Mouse (Mus musculus) mouse embryonic stem cell (cell line): ENCODE data around the gene Gm5941.
"Not testable (repeated sequence)": the region's sequence is repeated elsewhere in the genome, so short reads cannot be mapped to it uniquely, and the experiment has no call there.

Source experiments
- in situ Hi-C, 2 experiments: fragments of 300-500 bp; cut with MboI; formaldehyde crosslinking; loops; 1 replicate in 1 of 2; 3 replicates in 1 of 2; pipeline ENCODE4 v1.14.3; 2019 to 2020; ENCODE audit warnings: low sequenced_read_pairs in 2 of 2, low pct_unique_long_range_greater_than_20kb in 1 of 2, mixed read lengths in 1 of 2; ENCODE audit not compliant: unreplicated experiment in 1 of 2

The Gm5941 gene

DNA sequence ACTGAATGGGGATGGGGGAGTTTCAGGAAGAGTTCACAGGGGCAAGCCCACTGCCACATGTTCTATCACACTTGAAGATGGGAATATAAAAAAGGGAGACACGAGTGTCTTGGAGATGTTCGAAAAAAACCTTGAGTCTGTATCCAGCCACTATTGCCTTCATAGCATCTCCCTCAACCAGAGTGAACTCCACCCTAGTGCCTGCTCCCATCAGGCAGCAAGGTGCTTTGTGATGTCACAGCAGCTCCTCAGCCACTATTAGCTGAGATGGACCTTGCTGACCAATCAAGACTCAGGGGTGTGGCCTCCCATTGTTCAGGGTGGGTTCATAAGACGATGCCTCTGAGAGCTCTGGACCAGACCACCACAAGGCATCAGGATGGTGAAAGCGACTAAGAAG lies at the start of gene Gm5941:
TSS of gene Gm5941 (plus strand) at position 301 of the 400 bp plus-strand sequence.
- in situ Hi-C loops: not testable (repeated sequence)

DNA sequence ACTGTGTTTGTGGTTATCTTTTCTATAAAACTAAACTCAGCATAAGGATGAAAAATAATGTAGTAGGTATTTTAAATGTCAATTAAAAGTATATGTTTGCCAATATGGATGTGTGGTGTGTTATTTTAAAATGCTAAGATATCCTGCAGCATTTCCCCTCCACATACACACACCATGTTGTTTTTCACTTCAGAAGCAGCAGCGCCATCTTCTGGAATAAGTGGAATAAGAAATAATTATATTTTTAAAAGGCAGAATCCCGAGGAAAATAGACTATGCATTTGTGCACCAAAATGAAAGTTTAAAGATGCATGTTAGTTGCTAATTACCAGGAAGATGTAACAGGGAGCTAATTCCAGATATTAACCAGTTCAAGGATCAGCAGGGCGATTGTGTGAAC lies 29.3 kb upstream of the Gm5941 start:
- in situ Hi-C loops: no loop called here

DNA sequence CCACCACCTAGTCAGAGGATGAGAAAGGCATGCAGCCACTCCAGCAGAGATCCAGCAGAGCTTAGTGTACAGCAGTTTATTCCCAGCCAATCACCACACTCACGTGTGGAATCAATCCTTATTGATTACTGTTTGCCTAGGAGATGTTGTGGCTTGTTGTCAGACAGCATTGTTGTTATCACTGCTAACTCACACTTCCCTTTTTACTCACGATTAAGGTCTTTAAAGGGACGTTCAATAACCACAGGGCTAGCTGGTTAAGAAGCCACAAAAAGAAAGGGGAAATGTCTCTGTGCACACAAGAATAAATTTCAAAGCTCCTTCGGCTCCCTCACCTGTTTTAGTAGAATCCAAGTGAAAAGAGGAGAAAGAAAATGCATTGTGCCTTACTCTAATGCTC lies 25.0 kb upstream of the Gm5941 start:
- in situ Hi-C loops: no loop called here

DNA sequence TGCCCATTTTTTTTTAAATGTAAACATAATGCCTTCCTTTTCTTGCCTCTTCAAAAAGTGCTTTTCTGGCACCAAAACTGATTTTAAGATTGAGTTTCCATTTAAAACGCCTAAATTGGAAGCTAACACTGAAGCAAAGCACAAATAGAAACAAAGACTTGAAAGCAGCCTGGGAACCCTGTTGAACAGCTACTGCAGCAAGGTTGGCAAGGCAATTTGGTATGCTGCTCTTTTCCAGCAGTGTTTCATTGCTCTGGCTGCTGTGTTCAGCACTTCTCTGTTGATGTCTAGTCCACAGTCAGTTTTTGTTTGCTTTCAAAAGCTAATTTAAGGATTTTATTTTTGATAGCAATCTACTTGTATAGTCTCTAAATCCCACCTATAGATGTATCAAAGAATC lies 8.5 kb downstream of the Gm5941 start:
- in situ Hi-C loops: no loop called here

DNA sequence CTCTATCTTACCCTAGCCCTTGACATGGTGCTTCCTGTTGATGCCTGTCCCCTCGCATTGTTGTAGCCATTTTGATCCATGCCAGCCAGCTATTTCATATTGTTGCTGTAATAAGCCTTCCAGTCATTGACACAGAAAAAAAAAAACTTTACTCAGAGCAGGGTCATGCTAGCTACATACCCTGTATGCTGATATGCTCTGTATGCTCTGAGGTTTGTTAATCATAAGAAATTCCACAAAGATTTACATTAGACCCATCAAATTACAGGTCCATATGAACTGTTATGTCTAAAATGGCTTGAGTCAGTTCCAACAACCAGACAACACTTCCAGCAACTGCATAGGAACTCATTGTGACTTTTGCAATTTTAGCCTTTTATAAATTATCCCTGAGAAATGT lies 38.1 kb downstream of the Gm5941 start:
- in situ Hi-C loops: no loop called here
